Mouse (Mus musculus) erythroid progenitor cell, adult 5-6 weeks (primary cell): ENCODE data around the gene Mylk. TPM values are rescaled to one million over a fixed set of nuclear protein-coding genes. Genes with fewer than 3 reads are reported as not detected.

Experiments
- ATAC-seq: replicated peaks from 2 replicates; pipeline ENCODE4 v1.8.0; 2016; ENCODE audit warnings: moderate number of reproducible peaks, mild to moderate bottlenecking, moderate TSS enrichment, inconsistent platforms; ENCODE audit not compliant: poor library complexity, low FRiP score, severe bottlenecking
- total RNA-seq, 2 experiments: library from RNA; stranded (forward) in 1 of 2; stranded (reverse) in 1 of 2; fragments of 150-400 nt in 1 of 2; fragments of 186-747, 209-891 nt in 1 of 2; gene quantifications; 2 replicates each; pipeline versions ENCODE4 v1.2.3 to v1.2.4; 2015 to 2017; ENCODE audit warnings: low replicate concordance in 2 of 2

Mylk gene
- total RNA-seq, 2 experiments from 2014 or later = 1.7 to 2.1 TPM

DNA sequence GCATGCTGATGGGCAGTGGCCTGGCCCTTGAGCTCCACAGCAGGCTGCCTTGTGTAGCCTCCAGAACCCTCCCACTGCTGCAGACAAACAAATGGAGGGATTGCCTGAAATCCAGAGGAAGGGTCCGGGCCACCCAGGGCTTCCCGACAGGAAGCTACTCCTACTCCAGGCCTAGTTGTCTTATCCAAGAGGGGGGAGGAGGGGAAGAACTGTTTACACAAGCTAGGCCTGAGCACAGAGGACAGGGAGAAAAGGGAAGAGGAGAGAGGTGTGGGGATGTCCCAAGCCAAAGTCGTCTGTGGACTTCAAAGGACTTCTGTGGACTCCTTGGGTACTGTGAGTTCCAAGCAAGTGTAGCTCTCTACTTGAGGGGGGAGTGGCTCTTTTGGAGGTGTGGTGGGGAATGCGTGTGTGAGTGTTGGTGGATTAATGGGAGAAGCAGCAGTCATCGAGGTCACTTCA lies 221.6 kb downstream of the Mylk start:
- no peak for ATAC-seq

DNA sequence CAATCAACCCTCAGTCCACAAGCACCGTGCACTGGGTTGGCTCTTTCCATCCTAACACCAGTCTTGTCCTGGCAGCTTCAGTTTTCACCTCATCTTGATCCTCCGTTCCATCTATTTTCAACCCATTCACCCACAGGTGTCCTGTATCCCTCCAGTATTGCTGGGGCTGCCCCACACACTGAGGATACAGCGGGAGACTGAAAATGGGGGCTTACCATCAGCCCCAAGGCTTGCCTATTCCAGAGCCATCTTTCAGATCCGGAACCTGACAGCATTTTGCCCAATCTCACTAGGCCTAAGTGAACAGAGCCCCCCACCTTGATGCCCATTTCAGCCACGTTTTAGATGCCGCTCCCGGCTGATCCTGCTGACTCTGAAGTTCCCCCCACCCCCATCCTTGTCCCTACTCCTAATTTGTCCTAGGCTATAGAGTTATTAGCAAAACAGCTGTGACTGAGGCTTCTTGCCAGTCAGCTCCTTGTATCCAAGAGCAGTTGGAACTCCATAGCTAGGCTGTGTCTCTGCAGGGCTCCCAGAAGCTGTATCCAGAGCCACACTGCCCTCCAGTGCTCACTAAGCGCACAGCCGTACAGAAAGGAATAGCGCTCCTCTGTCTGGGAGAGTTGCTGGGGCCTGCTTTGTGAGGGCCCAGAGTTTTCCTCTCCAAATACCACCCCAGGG lies 222.2 kb downstream of the Mylk start:
- ATAC-seq = no peak

DNA sequence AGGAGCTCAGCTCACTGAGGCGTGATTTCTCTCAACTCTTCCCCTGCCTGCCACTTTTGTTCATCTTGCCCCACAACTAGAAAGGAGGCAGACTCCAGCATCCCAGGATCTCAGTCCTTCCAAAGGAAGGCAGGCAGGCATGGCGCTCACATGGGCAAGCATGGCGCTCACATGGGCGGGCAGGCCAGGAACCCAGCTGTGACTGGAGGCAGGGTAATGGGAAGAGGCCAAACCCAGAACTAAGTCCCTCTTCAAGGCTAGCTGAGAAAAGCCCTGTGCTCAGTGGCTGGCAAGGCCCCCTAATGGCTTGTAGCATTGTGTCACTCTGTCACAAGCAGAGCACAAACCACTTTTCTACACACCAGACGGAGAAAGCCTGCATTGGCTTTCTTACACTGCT lies 223.2 kb downstream of the Mylk start:
- no peak for ATAC-seq

DNA sequence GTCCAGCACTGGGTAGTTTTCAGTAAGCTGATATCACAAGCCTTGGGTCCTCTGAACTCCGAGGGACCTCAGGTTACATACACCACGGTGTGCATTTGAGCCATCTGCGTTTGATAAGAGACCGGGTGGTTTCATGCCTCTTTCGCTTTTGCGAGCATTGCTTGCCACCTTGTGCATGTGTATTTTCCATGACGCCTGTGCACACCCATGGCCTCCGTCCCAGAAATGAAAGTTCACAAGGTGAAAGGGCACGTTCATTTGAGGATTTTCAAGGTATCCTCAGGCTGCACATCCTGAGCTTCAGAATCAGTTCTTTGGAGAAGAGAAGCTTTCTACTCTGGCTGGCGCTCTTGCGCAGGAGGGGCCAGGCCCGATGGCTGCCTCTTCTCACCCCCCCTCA lies 227.5 kb downstream of the Mylk start:
- ATAC-seq = no peak

DNA sequence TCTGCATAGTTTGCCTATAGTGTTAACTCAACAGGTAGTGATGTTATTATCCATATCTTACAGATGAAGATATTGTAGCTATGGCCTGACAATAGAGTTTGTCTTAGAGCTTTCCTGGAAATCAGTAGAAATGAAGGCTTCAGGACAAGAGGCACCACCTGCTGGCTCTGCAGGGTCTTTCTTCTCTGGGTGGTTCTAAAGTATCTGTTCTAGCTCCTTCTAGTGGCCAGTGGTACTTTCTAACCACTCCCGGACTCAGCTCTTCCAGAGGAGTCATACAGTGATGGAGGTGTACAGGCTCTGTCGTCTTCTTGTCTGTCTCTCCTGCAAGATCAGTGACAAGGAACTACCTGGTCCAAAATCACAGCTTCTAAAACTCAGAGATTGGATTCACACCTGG lies 230.5 kb downstream of the Mylk start:
- ATAC-seq = no peak

DNA sequence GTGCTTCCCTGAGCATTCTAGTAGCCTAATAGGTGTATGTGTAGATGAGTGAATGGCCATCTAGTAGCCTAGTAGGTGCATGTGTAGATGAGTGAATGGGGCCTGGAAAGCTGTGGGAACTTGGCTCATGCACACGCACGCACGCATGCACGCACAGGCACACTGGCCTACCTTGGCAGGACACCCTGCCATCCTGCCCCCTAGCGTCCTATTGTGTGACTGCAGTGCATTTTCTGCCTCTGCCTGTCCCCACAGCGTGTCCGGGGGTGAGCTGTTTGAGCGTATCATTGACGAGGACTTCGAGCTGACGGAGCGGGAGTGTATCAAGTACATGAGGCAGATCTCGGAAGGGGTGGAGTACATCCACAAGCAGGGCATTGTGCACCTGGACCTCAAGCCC lies 231.6 kb downstream of the Mylk start:
- no peak for ATAC-seq

DNA sequence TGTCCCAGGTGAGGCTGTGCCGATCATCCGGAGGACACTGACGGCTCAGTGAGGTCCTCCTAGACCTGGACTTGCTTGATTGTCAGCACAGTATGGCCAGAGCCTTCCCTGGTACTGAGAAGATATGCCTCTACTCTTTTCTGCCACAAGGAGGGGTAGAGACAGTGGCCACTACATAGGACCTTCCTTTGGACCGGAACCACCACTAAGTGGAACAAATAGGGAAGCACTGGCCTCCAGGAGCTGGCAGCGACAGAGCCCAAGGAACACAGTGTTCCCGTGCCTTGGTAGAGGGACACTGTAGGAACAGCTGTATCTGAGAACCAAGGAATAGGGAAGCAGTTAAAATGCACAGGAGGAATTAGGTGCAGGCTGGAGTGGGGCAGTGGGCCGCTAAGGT lies 233.0 kb downstream of the Mylk start:
- ATAC-seq = no peak

DNA sequence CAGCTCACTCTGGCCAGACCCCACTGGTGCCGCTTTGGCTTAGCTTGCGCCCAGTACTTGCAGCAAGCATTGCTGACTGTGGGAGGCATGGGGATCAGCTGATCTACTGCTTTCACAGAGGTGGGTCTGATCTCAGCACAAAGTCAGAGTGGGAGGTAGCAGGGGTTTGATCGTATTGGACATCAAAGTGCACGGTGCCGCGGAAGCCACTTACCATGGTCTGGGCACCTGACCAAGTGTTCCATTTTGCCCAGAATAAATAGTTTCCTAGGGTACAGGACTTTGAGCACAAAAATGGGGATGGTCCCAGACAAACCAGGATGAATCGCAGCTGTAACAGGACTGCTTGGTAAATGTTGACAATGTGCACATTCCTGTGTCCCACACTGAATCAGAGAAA lies 236.0 kb downstream of the Mylk start:
- ATAC-seq = no peak

DNA sequence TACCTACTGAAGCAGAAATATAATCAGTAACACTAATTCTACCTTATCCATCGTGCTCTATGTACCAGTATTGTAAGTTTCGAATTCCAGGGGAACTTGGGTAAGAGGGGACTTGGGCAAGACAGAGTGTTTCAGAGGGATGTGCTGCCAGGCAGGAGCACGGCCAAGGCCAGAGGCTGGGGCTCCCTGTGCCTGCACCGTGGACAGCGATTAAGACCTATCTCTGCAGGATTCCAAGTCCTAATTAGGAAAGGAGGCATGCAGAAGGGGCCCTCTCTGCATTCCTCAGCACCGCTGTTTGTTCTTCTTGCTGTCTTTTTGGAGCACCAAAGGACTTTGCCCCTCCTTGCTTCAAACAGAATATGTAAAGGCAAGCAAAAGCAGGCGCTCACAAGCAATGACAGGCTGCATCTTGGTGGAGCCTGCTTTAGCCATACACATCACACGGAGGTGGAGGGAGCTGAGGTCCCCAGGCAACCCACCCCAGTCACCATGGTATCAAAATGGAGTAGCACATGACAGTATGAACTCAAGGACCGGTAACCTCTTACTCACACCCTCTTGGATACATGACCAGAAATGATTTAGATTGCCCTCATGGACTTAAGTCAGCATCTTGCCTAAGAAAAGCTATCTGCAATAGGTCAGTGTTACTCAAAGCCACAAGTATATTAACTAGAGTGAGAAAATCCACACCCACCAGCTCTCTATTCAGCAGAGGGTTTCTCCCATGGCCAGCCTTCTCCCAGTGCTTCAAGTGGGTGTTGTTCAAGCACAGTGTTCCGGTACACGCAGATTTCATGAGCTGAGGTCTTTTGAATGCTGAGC lies 239.4 kb downstream of the Mylk start:
- ATAC-seq = no peak

DNA sequence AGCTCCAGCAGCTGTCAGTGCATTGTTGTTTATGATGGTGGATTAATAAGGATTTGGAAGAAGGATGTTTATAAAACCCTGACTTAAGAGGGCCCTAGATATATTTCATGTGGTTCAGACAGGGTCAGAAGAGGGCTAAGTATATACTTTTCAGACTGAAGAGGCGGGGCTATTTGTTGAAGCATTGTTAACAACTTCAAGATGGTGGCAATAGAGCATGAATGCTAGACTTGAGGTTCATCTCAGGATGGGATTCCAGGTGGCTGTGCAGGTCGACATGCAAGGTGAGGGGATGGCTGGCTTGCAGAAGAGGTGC lies 240.0 kb downstream of the Mylk start:
- ATAC-seq = no peak

DNA sequence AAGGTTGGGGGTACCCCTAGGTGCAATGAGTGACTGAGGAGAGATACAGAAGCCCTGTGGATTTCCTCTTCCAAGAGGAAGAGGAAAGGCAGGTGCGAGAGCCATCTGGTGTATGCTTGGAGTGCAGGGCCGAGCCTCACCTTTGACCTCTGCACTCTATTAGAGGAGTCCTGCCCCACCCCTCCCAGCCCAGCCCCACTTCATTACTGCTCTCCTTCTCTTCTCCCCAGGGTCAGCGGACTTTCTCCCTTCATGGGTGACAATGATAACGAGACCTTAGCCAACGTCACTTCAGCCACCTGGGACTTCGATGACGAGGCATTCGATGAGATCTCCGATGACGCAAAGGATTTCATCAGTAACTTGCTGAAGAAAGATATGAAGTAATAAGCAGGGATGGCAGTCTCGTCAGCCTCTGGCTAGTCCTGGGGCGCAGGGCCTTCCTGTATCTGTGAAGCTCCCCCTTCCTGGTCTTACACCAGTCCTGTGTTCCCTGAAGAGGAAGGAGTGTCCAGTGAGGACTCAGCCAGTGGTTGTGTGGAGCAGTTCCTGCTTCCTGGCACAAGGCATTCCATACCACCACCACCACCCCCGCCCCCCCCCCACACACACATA lies 241.3 kb downstream of the Mylk start:
- no peak for ATAC-seq

DNA sequence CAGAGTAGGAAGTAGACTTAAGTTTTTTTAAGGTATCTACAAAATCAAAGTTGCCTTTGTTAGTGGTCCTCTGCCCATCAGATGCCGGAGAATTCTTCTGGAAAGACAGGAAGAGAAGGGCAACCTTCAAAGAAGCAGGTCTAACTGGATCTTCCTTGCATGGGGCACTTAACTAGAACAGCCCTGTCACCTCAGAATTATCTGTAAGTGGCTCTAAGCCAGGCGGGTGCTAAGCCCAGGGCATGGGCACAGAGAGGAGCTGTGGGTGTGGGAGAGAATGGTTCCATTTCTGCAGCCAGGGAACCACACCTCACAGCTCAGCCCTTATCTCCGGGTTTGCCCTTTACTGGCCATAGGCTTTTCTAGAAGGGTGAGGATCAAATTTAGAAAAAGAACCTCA lies 246.4 kb downstream of the Mylk start:
- no peak for ATAC-seq

DNA sequence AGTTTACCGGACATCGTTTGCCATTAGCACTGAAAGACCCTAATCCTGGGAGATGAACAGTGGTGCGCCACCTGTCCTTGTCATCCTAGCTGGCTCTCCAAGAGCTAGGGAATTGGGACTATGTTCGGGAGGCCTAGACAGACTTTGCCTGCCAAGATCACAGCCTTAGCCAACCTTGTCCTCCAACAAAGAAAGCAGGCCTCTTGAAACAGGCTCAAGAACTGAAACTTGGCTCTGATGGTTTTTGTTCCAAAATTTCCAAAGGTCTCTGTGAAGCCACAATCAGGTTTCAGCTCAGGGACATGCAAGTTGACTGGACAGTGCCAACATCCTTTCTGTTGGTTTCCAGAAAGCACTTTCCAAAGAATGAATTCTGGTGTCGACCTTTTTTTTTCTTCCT lies 247.8 kb downstream of the Mylk start:
- ATAC-seq = no peak

DNA sequence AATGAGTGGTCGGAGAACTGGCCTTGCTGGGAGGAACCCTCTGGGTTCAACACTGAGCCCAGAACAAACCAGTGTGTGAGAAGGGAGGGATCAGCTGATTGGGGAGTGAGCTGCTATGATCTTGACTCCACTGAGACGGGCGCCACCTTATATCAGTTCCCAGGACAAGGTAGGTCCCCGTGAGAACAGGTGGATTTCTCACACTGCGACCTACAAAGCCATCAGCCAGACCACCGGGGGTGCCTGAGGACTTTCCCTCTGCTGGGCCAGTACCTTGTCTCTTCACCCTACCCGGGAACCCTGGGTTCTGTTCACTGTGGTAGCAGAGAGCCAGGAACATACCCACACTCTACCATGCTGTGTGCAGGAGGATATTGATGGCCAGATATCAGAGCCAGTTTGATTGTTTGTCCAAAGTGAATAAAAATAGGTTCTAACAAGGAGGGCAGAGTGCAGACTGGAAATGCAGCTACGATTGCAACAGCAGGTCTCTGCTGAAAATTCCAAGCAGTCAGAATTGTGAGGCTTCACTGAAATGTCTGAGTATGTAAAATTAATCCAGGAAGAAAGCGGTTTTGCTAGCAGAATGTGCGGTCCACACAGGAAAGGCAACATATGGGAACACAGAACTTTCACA lies 248.8 kb downstream of the Mylk start:
- ATAC-seq = no peak

DNA sequence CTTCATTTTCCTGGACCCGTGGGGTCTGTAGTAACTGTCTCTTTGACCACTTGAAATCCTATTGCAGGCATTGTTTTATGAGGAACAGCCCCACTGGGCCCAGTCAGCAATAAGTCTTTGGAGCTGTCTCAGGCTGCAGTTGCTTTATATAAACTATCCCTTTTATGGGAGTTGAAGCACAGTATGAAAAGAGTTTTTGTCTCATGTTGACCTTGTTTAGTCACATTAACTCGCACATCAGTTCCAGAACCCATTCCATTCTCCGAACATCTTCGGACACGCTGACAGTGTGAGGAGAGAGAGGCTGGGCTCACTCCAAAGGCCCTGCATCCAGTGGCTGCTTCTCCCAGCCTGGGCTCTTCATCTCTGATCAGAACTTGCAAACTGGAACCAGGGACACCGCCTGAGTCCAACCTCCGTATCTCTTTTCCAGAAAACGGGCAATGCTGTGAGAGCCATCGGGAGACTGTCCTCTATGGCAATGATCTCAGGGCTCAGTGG lies 249.7 kb downstream of the Mylk start:
- no peak for ATAC-seq

DNA sequence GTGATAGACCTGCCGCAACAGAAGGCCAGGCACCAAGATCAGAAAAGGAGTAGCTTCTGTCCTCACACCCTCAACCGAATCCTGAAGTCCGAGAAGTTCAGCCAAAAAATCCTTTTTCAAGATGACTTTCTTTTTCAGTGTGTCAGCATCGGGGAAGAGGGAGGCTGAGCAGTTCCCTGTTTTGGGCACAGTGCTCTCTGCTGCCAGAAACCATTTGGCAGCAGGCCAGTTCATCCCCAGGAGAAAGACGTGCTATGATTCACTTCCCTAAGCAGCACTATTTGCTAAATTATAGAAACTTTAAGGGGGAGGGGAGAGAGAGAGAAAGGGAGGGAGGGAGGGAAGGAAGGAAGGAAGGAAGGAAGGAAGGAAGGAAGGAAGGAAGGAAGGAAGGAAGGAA lies 251.1 kb downstream of the Mylk start:
- ATAC-seq = no peak

DNA sequence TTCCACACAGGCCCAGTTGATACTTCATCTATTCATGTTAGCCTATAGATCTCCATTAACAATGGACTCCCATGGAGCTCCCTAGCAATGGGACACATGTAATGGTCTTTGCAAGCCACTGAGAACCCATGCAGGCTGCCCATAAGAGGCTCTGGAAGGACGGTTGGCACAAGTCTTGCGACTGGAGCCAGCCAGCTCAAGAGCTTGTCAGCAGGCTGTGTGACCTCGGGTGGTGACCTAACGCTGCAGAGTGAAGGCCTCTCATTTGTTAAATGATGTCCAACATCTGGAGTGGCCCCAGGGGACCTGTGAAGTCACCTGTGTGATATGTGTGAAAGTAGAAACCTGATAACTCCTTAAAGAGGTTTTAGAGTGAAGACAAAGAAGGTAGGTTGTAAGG lies 252.0 kb downstream of the Mylk start:
- ATAC-seq = no peak

DNA sequence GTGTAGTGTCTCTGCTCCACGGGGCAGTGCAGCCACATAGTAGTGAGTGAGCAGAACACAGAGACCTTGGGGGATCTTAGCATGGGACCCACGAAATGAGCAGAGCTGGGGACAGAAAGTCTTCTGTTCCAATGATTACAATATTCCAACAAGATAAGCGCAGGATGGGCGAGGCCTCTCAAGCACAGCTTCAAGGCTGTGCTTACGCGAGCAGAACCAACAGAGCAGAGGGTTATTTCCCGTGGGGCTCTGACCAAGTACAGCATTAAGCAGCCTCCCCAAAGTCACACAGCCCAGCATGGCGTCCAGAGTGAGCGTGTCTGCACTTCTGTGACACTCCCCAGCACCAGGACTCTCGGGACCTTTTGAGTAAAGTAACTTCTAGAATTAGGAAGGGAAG lies 252.6 kb downstream of the Mylk start:
- ATAC-seq = no peak

DNA sequence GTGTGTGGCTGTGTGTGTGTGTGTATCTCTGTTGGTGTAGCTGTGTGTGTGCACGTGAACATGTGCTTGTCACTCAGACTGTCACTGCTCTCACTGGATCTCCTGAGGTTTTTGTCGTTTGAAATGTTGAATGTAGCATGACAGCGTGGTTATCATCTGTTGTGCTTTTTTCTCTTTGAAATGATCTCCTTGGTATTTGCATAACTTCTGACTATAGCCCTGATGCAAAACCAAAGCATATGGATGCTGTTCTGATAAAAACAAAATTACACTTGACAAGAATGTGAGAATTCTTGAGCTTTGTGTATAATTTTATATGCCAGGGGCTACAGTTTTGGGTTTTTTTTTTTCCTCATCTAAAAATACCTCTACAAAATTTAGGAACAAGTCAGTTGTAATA lies 254.0 kb downstream of the Mylk start:
- ATAC-seq = no peak

DNA sequence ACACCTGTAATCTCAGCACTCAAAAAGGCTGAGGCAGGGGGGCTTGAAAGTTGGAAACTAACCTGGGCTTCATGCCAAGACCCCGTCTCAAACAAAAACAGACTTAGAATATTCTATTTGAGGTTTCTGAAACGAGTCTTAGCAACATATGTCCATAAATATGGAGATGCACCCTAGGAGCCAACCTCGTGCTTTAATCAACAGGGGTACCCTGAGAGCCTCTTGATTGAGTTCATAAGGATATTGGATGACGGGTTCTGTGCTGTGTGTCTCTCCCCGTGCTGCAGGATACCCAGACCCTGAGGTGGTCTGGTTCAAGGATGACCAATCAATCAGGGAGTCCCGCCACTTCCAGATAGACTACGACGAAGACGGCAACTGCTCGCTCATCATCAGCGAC lies 255.0 kb downstream of the Mylk start:
- no peak for ATAC-seq
